Mouse (Mus musculus) ES-E14 (cell line): Measurements from ENCODE around the gene March7.

Experiments
- HCFC1 ChIP-seq: IDR thresholded peaks from 2 replicates; pipeline ENCODE4 v1.6.1; 2012; ENCODE audit warnings: low read length, inconsistent platforms, borderline replicate concordance; ENCODE audit not compliant: insufficient read depth
- MAFK ChIP-seq: IDR thresholded peaks from 2 replicates; pipeline ENCODE4 v1.6.1; 2014; ENCODE audit warnings: mild to moderate bottlenecking, low read depth, low read length, inconsistent platforms; ENCODE audit not compliant: insufficient read depth
- ZC3H11A ChIP-seq: IDR thresholded peaks from 2 replicates; pipeline ENCODE4 v1.6.1; 2012; ENCODE audit warnings: low read depth, mild to moderate bottlenecking, inconsistent platforms, low read length, borderline replicate concordance

DNA sequence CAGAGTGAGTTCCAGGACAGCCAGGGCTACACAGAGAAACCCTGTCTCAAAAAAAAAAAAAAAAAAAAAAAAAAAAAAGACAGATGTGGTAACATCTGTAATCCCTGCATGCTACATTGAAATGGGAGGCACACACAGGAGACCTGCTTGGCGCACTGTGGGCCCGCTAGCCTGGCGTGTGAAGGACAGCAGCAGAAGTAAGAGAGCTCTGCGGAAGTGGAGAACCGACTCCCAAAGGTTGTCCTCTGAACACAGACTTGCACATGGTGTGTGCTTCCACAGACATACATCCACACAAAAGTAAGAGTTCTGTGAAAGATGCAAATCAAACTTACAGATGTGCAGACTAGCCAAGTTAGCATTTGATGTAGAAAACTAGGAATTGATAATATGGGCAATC, 49.5 kb downstream of the March7 start:
- no peak for TF ChIP-seq HCFC1
- TF ChIP-seq MAFK: no peak
- TF ChIP-seq ZC3H11A: no peak
